Mouse (Mus musculus) MEL (cell line): ENCODE data around the gene Emp2. TPM values are rescaled to one million over a fixed set of nuclear protein-coding genes. Genes with fewer than 3 reads are reported as not detected.

Source experiments
- DNase-seq: peaks from one replicate; pipeline ENCODE4 v3.0.0; 2011; ENCODE audit warnings: low read depth, low spot score
- H3K27ac ChIP-seq: 2 replicates; pipeline ENCODE4 v1.5.1; 2012; ENCODE audit warnings: low read depth, mild to moderate bottlenecking, control low read depth, low read length, moderate library complexity; ENCODE audit not compliant: control insufficient read depth
- H3K27me3 ChIP-seq, 2 experiments: fragments of 150-350 bp in 1 of 2; sonication (generic) in 1 of 2; 2 replicates each; pipeline ENCODE4 v1.6.1; 2012; ENCODE audit warnings: low read length in 2 of 2, mild to moderate bottlenecking in 2 of 2, improper control_type of control experiment in 1 of 2, moderate library complexity in 1 of 2; ENCODE audit not compliant: insufficient read depth in 2 of 2, control insufficient read depth in 1 of 2
- H3K36me3 ChIP-seq, 2 experiments: 2 replicates each; pipeline ENCODE4 v1.6.1; 2012 to 2014; ENCODE audit warnings: low read length in 2 of 2, improper control_type of control experiment in 1 of 2, inconsistent platforms in 1 of 2, mild to moderate bottlenecking in 1 of 2; ENCODE audit not compliant: insufficient read depth in 2 of 2, control insufficient read depth in 1 of 2
- H3K4me1 ChIP-seq, 2 experiments: fragments of 150-350 bp in 1 of 2; sonication (generic) in 1 of 2; 2 replicates each; pipeline ENCODE4 v1.6.1; 2012; ENCODE audit warnings: low read length in 2 of 2, improper control_type of control experiment in 1 of 2, mild to moderate bottlenecking in 1 of 2; ENCODE audit not compliant: insufficient read depth in 2 of 2, control insufficient read depth in 1 of 2
- H3K4me3 ChIP-seq, 2 experiments: fragments of 150-350 bp in 1 of 2; sonication (generic) in 1 of 2; 2 replicates each; pipeline ENCODE4 v1.5.1; 2012; ENCODE audit warnings: low read depth in 2 of 2, low read length in 2 of 2, mild to moderate bottlenecking in 2 of 2, moderate library complexity in 2 of 2, control low read depth in 1 of 2, improper control_type of control experiment in 1 of 2; ENCODE audit not compliant: control insufficient read depth in 1 of 2, insufficient read depth in 1 of 2
- H3K79me2 ChIP-seq: 2 replicates; pipeline ENCODE4 v1.6.1; 2012; ENCODE audit warnings: mild to moderate bottlenecking, low read length, moderate library complexity; ENCODE audit not compliant: control insufficient read depth, poor library complexity, insufficient read depth
- H3K9ac ChIP-seq: 2 replicates; pipeline ENCODE4 v1.6.1; 2012; ENCODE audit warnings: low read depth, mild to moderate bottlenecking, control low read depth, low read length, moderate library complexity; ENCODE audit not compliant: control insufficient read depth, poor library complexity, severe bottlenecking
- H3K9me3 ChIP-seq: fragments of 150-350 bp; sonication (generic); replicated peaks from 2 replicates; pipeline ENCODE4 v1.6.1; 2012; ENCODE audit warnings: mild to moderate bottlenecking, low read length, improper control_type of control experiment, moderate library complexity; ENCODE audit not compliant: insufficient read depth
- BHLHE40 ChIP-seq: IDR thresholded peaks from 2 replicates; pipeline ENCODE4 v1.6.1; 2012; ENCODE audit warnings: low read depth, mild to moderate bottlenecking, inconsistent platforms, low read length, improper control_type of control experiment, borderline replicate concordance
- CHD1 ChIP-seq: IDR thresholded peaks from 2 replicates; pipeline ENCODE4 v1.6.1; 2012; ENCODE audit warnings: low read depth, mild to moderate bottlenecking, inconsistent platforms, low read length, improper control_type of control experiment
- CHD2 ChIP-seq: IDR thresholded peaks from 2 replicates; pipeline ENCODE4 v1.6.1; 2011; ENCODE audit warnings: low read length, improper control_type of control experiment
- E2F4 ChIP-seq: IDR thresholded peaks from 2 replicates; pipeline ENCODE4 v1.6.1; 2011; ENCODE audit warnings: low read depth, low read length, improper control_type of control experiment, borderline replicate concordance
- ELF1 ChIP-seq: IDR thresholded peaks from 2 replicates; pipeline ENCODE4 v1.6.1; 2014; ENCODE audit warnings: low read depth, mild to moderate bottlenecking, inconsistent platforms, low read length, improper control_type of control experiment, moderate library complexity
- GATA1 ChIP-seq: IDR thresholded peaks from 2 replicates; pipeline ENCODE4 v1.6.1; 2011; ENCODE audit warnings: low read depth, low read length, improper control_type of control experiment
- KAT2A ChIP-seq: conservative IDR thresholded peaks from 2 replicates; pipeline ENCODE4 v1.6.1; 2012; ENCODE audit warnings: low read depth, low read length, improper control_type of control experiment, inconsistent platforms
- MAFK ChIP-seq: IDR thresholded peaks from 2 replicates; pipeline ENCODE4 v1.6.1; 2011; ENCODE audit warnings: low read depth, mild to moderate bottlenecking, low read length, improper control_type of control experiment, borderline replicate concordance
- MEF2A ChIP-seq: IDR thresholded peaks from 2 replicates; pipeline ENCODE4 v1.6.1; 2014; ENCODE audit warnings: low read depth, mild to moderate bottlenecking, inconsistent platforms, low read length, improper control_type of control experiment; ENCODE audit not compliant: poor library complexity, insufficient replicate concordance, severe bottlenecking; ENCODE audit errors: extremely low read depth
- MYB ChIP-seq: IDR thresholded peaks from 2 replicates; pipeline ENCODE4 v1.6.1; 2011; ENCODE audit warnings: mild to moderate bottlenecking, low read depth, low read length, improper control_type of control experiment
- MYC ChIP-seq: IDR thresholded peaks from 2 replicates; pipeline ENCODE4 v1.6.1; 2011; ENCODE audit warnings: low read depth, mild to moderate bottlenecking, low read length, improper control_type of control experiment, moderate library complexity
- NRF1 ChIP-seq: IDR thresholded peaks from 2 replicates; pipeline ENCODE4 v1.6.1; 2014; ENCODE audit warnings: low read depth, mild to moderate bottlenecking, inconsistent platforms, low read length, improper control_type of control experiment, moderate library complexity; ENCODE audit not compliant: poor library complexity, insufficient read depth, severe bottlenecking
- RAD21 ChIP-seq: IDR thresholded peaks from 2 replicates; pipeline ENCODE4 v1.6.1; 2011; ENCODE audit warnings: mild to moderate bottlenecking, low read depth, low read length, improper control_type of control experiment
- RCOR1 ChIP-seq: IDR thresholded peaks from 2 replicates; pipeline ENCODE4 v1.6.1; 2012; ENCODE audit warnings: low read depth, mild to moderate bottlenecking, inconsistent platforms, low read length, improper control_type of control experiment
- SIN3A ChIP-seq: IDR thresholded peaks from 2 replicates; pipeline ENCODE4 v1.6.1; 2012; ENCODE audit warnings: low read length, improper control_type of control experiment, inconsistent platforms
- USF2 ChIP-seq, 2 experiments: IDR thresholded peaks; 2 replicates each; pipeline ENCODE4 v1.6.1; 2011 to 2012; ENCODE audit warnings: improper control_type of control experiment in 2 of 2, low read length in 2 of 2, borderline replicate concordance in 1 of 2, inconsistent platforms in 1 of 2, low read depth in 1 of 2, mild to moderate bottlenecking in 1 of 2; ENCODE audit not compliant: insufficient read depth in 1 of 2
- ZKSCAN1 ChIP-seq: IDR thresholded peaks from 2 replicates; pipeline ENCODE4 v1.6.1; 2012; ENCODE audit warnings: low read depth, mild to moderate bottlenecking, inconsistent platforms, low read length, improper control_type of control experiment, moderate library complexity
- ZNF384 ChIP-seq: IDR thresholded peaks from 2 replicates; pipeline ENCODE4 v1.6.1; 2012; ENCODE audit warnings: low read depth, mild to moderate bottlenecking, inconsistent platforms, low read length, improper control_type of control experiment
- polyA plus RNA-seq, 2 experiments: library from polyadenylated mRNA; stranded (reverse) in 1 of 2; unstranded in 1 of 2; fragments of >175 nt in 1 of 2; fragments of >200 nt in 1 of 2; gene quantifications; 2 replicates each; pipeline versions ENCODE4 v1.2.1 to v1.2.4; 2012; ENCODE audit warnings: low replicate concordance in 2 of 2, low read depth in 1 of 2; ENCODE audit not compliant: insufficient read length in 2 of 2, insufficient read depth in 1 of 2, missing spikeins in 1 of 2
- total RNA-seq: library from RNA; depleted of rRNA; stranded (reverse); fragments of 300-350 nt; gene quantifications from 2 replicates; pipeline ENCODE4 v1.2.3, GENCODE M21; 2012; rRNA removed

The Emp2 gene
- total and polyA plus RNA-seq, 3 experiments = not detected

DNA sequence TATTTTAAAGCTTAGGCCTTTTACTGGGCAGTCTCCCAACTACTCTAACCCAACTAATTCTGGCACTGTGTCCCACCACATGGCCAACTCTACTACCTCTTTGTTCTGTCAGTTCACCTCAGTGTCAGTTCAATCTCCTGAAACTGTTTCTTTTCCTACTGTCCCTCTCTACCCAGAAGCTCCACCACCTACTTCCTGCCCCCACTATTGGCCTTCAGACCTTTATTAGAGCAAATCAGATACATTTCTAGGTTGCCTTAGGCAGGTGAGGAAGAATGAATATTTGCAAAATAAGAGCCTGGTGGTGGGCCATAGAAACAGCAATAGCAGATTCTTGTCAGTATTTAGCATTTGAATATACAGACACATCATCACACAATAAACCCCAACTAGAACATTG lies 77.2 kb downstream of the Emp2 start:
- no peaks in the 10 kb centered on the region for H3K79me2 ChIP-seq
- H3K9ac ChIP-seq = no peak overlapping the region
- H3K27ac ChIP-seq = no peak overlapping the region
- no peak overlapping the region for H3K4me3 ChIP-seq
- H3K4me1 ChIP-seq = no peaks in the 10 kb centered on the region
- TF ChIP-seq RCOR1 (no peak), MYB (no peak), SIN3A (no peak), ZKSCAN1 (no peak), ELF1 (no peak), BHLHE40 (no peak), MYC (no peak), CHD2 (no peak), E2F4 (no peak), MEF2A (no peak), MAFK (no peak), GATA1 (no peak), NRF1 (no peak), RAD21 (no peak), USF2 (IDR thresholded peaks at IDR 0.05; ENCODE audit: borderline replicate concordance in 1 of 2, insufficient read depth in 1 of 2, low read depth in 1 of 2, low read length in 2 of 2) (no peak), ZNF384 (no peak), CHD1 (no peak), KAT2A (no peak)
- no peak for DNase-seq
- no peaks in the 10 kb centered on the region for H3K36me3 ChIP-seq
- H3K9me3 ChIP-seq = no peaks in the 10 kb centered on the region
- no peaks in the 10 kb centered on the region for H3K27me3 ChIP-seq

Other genes with a start within 250 kb of the Emp2 start
- gene Rpl39l, start 143.7 kb downstream of the Emp2 start, total RNA-seq = not detected in 2 replicates
- not detected for gene Rpl39l, start 143.7 kb downstream of the Emp2 start, polyA plus RNA-seq
- gene Atf7ip2, start 121.3 kb downstream of the Emp2 start, total RNA-seq = 0.23 TPM in 2 replicates
- under 1 TPM in 1 of 2 experiments, not detected in 1; 0.11 TPM for gene Atf7ip2, start 121.3 kb downstream of the Emp2 start, polyA plus RNA-seq
- 0.08 and 0.10 TPM in 2 replicates for gene Tekt5, start 81.5 kb upstream of the Emp2 start, total RNA-seq
- gene Tekt5, start 81.5 kb upstream of the Emp2 start, polyA plus RNA-seq = under 1 TPM in 1 of 2 experiments, not detected in 1; 0.25 TPM
- 57.7 and 58.4 TPM in 2 replicates for gene Nubp1, start 98.0 kb upstream of the Emp2 start, total RNA-seq
- 10 to 100 TPM in 1 of 2 experiments, not detected in 1; 75.0 TPM for gene Nubp1, start 98.0 kb upstream of the Emp2 start, polyA plus RNA-seq
- 0.03 and 0.31 TPM in 2 replicates for gene Tvp23a, start 133.4 kb upstream of the Emp2 start, total RNA-seq
- under 1 TPM in 1 of 2 experiments, not detected in 1; 0.81 TPM for gene Tvp23a, start 133.4 kb upstream of the Emp2 start, polyA plus RNA-seq
- not detected in 2 replicates for gene Ciita, start 166.1 kb upstream of the Emp2 start, total RNA-seq
- gene Ciita, start 166.1 kb upstream of the Emp2 start, polyA plus RNA-seq = under 1 TPM in 1 of 2 experiments, not detected in 1; 0.04 TPM
- gene Dexi, start 229.1 kb upstream of the Emp2 start, total RNA-seq = 8.1 and 9.3 TPM in 2 replicates
- 10 to 100 TPM in 1 of 2 experiments, not detected in 1; 17.8 TPM for gene Dexi, start 229.1 kb upstream of the Emp2 start, polyA plus RNA-seq
- 10.4 TPM in 2 replicates for gene Clec16a, start 231.4 kb upstream of the Emp2 start, total RNA-seq
- 10 to 100 TPM; 22.1 to 49.3 TPM for gene Clec16a, start 231.4 kb upstream of the Emp2 start, polyA plus RNA-seq